Mouse (Mus musculus): ENCODE data around the gene Fam83c. TPM values are rescaled to one million over a fixed set of nuclear protein-coding genes. Genes with fewer than 3 reads are reported as not detected.

The Fam83c gene
- polyA plus RNA-seq, 1 experiment from 2014 or later: 0.30 TPM

GRCm38 (mm10) chr2:155825904-155826629, 8.6 kb downstream of the Fam83c start:
- WGBS: under 1% methylated on average over 52 of the region's 52 CpGs
- Histone ChIP-seq H3K4me3 (replicated peaks) (peak overlapping the region; percentile 90), H3K27ac (peak overlapping the region; percentile 94), H3K4me2 (replicated peaks) (peak overlapping the region; percentile 80), H3K36me3 (peaks cover 17% of the 10 kb centered on the region), H3K4me1 (replicated peaks) (0 out of 2 replicates have a peak, but pooled peaks cover 7% of the 10 kb centered on the region), H3K9me3 (no peaks in the 10 kb centered on the region), H3K9ac (peak overlapping the region; percentile 88), H3K27me3 (replicated peaks) (no peaks in the 10 kb centered on the region)
- peak; percentile 35 for ATAC-seq

- H3K9me3 ChIP-seq: no peaks in the 10 kb centered on the region
- no peak overlapping the region for H3K9ac ChIP-seq
- 95% methylated on average over 8 of the region's 8 CpGs for WGBS
- no peak overlapping the region for H3K4me3 ChIP-seq (replicated peaks)
- no peak overlapping the region for H3K4me2 ChIP-seq (replicated peaks)
- no peak overlapping the region for H3K27ac ChIP-seq
- no peaks in the 10 kb centered on the region for H3K27me3 ChIP-seq (replicated peaks)
- no peak for ATAC-seq
- H3K36me3 ChIP-seq: peaks cover 17% of the 10 kb centered on the region
- peaks cover 15% of the 10 kb centered on the region for H3K4me1 ChIP-seq (replicated peaks)
These were observed 10.9 kb downstream of the Fam83c start for GRCm38 (mm10) chr2:155823722-155824121.

- 86% methylated on average over 5 of the region's 5 CpGs for WGBS
- no peak overlapping the region for H3K27ac ChIP-seq
- peaks cover 17% of the 10 kb centered on the region for H3K36me3 ChIP-seq
- H3K9ac ChIP-seq: no peak overlapping the region
- no peaks in the 10 kb centered on the region for H3K9me3 ChIP-seq
- no peak overlapping the region for H3K4me2 ChIP-seq (replicated peaks)
- peaks cover 26% of the 10 kb centered on the region for H3K4me1 ChIP-seq (replicated peaks)
- ATAC-seq: no peak
- no peaks in the 10 kb centered on the region for H3K27me3 ChIP-seq (replicated peaks)
- H3K4me3 ChIP-seq (replicated peaks): no peak overlapping the region
These were observed 13.9 kb downstream of the Fam83c start for GRCm38 (mm10) chr2:155820779-155821178.

- Histone ChIP-seq H3K9me3 (no peaks in the 10 kb centered on the region), H3K9ac (peak overlapping the region; percentile 77; the same call in 1 of the 2 replicates), H3K4me2 (replicated peaks) (peak overlapping the region; percentile 83), H3K27ac (peak overlapping the region; percentile 80), H3K27me3 (replicated peaks) (no peaks in the 10 kb centered on the region), H3K36me3 (peaks cover 17% of the 10 kb centered on the region), H3K4me1 (replicated peaks) (peaks cover 19% of the 10 kb centered on the region), H3K4me3 (replicated peaks) (peak overlapping the region; percentile 68; the same call in 1 of the 2 replicates)
- 56% methylated on average over 6 of the region's 6 CpGs for WGBS
- ATAC-seq: peak; percentile 76
These were observed 15.0 kb downstream of the Fam83c start for GRCm38 (mm10) chr2:155819449-155820251.

GRCm38 (mm10) chr2:155819392-155819448, 15.4 kb downstream of the Fam83c start, which contains the start of gene BC029722:
BC029722 (minus strand) TSS chr2:155819426.
- Histone ChIP-seq H3K4me3 (replicated peaks) (peak within 1 kb of the TSS; percentile 68), H3K9me3 (no peaks in the 10 kb centered on the region), H3K27ac (peak within 1 kb of the TSS; percentile 80), H3K4me2 (replicated peaks) (peak within 1 kb of the TSS; percentile 83), H3K9ac (peak within 1 kb of the TSS; percentile 77), H3K27me3 (replicated peaks) (no peaks in the 10 kb centered on the region), H3K36me3 (peaks cover 17% of the 10 kb centered on the region), H3K4me1 (replicated peaks) (peaks cover 19% of the 10 kb centered on the region)
- no peak for ATAC-seq

- Histone ChIP-seq H3K4me3 (replicated peaks) (peak overlapping the region; percentile 68), H3K4me2 (replicated peaks) (peak overlapping the region; percentile 83), H3K4me1 (replicated peaks) (peaks cover 19% of the 10 kb centered on the region), H3K27ac (peak overlapping the region; percentile 80), H3K36me3 (peaks cover 17% of the 10 kb centered on the region), H3K9ac (peak overlapping the region; percentile 77), H3K9me3 (no peaks in the 10 kb centered on the region), H3K27me3 (replicated peaks) (no peaks in the 10 kb centered on the region)
- 2% methylated on average over 37 of the region's 37 CpGs for WGBS
- ATAC-seq: peak; percentile 96
These were observed 15.9 kb downstream of the Fam83c start for GRCm38 (mm10) chr2:155818596-155819391.

DNA sequence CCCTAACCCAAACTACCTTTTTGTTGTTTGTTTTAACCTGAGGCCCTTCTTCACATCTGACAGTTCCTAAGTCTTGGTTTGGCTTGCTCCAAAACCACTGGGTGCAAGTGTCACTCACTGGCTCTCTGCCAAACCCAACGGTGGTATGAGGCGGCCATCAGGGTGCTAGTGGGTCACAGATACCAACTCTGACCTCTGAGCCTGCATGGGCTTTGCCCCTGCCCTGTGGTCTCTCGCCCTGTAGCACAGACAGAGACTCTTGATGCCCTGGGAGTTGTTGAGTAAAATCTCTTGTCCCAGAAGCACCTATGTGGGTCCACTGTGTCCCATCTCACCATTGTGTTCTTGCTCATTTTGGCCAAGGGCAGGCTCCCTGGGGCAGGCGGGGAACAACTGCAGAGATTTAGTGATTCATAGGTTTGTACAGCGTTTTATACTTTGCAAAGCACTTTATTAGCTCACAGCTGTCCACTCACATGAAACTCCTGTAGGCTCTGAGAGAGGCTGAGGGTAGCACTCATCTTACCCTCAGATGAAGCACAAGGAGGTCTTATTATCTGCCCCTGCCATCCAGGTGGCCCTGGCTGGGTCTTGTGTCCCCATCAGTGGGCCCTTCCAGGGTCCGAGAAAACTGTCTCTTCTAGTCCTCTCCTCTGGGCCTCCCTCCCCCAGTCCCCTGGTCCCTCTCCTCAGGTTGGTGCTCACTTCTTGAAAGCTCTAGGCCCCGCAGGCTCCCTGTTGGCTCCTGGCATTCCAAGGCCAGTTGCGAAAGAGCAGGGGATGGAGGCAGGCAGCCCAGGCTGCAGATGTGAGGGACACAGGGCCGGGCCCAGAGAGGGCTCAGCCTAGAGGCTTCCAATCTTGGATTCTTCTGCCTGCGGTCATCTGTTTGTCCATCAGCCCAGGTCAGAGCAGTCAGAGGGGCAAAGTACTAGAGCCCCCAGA, 17.1 kb downstream of the Fam83c start:
- Histone ChIP-seq H3K27me3 (replicated peaks) (no peaks in the 10 kb centered on the region), H3K4me2 (replicated peaks) (peak overlapping the region; percentile 83), H3K4me3 (replicated peaks) (no peak overlapping the region), H3K9me3 (no peaks in the 10 kb centered on the region), H3K9ac (peak overlapping the region; percentile 35), H3K36me3 (peaks cover 11% of the 10 kb centered on the region), H3K4me1 (replicated peaks) (peaks cover 19% of the 10 kb centered on the region), H3K27ac (no peak overlapping the region)
- 82% methylated on average over 10 of the region's 10 CpGs for WGBS
- ATAC-seq: no peak

DNA sequence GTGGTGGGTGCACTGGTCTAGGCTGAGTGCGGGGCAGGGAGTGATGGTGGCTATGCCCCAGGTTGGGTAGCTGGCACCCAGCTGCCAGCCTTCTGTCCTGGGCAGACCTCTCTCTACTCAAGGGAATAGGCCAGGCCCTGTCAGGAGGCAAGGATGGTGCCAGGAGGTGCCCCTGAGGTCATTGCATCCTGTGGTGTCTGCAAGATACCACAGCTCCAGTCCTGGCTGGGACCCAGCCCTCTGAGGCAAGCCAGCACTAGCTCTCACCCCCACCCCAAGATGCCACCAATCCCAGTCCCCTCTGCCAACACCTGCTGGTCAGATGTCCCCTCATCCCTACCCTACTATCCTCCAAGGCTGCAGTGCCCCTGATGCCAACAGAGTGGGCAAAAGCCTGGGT, 18.5 kb downstream of the Fam83c start:
- Histone ChIP-seq H3K27me3 (replicated peaks) (no peaks in the 10 kb centered on the region), H3K9ac (no peak overlapping the region), H3K4me1 (replicated peaks) (peaks cover 19% of the 10 kb centered on the region), H3K9me3 (no peaks in the 10 kb centered on the region), H3K4me2 (replicated peaks) (no peak overlapping the region), H3K27ac (no peak overlapping the region), H3K4me3 (replicated peaks) (no peak overlapping the region), H3K36me3 (peaks cover 1% of the 10 kb centered on the region; the same call in 1 of the 2 replicates)
- no peak for ATAC-seq
- 100% methylated on average over 1 of the region's 1 CpGs for WGBS

DNA sequence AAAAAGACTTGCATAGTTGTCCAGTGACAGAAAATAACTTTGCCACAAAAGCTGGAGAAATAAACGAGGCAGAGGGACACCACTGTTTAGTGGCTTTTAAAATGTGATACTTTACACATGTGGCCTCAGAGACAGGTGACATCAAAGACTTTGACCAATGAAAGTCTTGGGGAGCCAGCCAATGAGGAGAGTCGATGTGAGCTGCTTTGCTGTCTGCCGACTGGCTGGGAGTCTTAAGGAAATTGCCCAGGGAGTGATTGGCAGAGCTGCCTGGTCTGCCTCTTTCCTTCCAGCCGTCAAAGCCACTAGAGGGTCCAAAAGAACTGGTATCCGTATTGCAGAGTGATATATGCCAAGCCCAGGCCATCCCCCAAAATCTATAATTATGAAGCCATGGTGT, 19.8 kb downstream of the Fam83c start:
- Histone ChIP-seq H3K4me3 (replicated peaks) (no peak overlapping the region), H3K4me1 (replicated peaks) (peaks cover 19% of the 10 kb centered on the region), H3K9me3 (no peaks in the 10 kb centered on the region), H3K27me3 (replicated peaks) (no peaks in the 10 kb centered on the region), H3K4me2 (replicated peaks) (no peak overlapping the region), H3K27ac (no peak overlapping the region), H3K9ac (no peak overlapping the region), H3K36me3 (no peaks in the 10 kb centered on the region)
- no peak for ATAC-seq
- 30% methylated on average over 5 of the region's 5 CpGs for WGBS

GRCm38 (mm10) chr2:155812637-155813036, 22.0 kb downstream of the Fam83c start:
- Histone ChIP-seq H3K4me2 (replicated peaks) (no peak overlapping the region), H3K9me3 (no peaks in the 10 kb centered on the region), H3K9ac (no peak overlapping the region), H3K4me3 (replicated peaks) (no peak overlapping the region), H3K27me3 (replicated peaks) (no peaks in the 10 kb centered on the region), H3K4me1 (replicated peaks) (peaks cover 3% of the 10 kb centered on the region), H3K36me3 (no peaks in the 10 kb centered on the region), H3K27ac (no peak overlapping the region)
- 71% methylated on average over 4 of the region's 4 CpGs for WGBS
- no peak for ATAC-seq

DNA sequence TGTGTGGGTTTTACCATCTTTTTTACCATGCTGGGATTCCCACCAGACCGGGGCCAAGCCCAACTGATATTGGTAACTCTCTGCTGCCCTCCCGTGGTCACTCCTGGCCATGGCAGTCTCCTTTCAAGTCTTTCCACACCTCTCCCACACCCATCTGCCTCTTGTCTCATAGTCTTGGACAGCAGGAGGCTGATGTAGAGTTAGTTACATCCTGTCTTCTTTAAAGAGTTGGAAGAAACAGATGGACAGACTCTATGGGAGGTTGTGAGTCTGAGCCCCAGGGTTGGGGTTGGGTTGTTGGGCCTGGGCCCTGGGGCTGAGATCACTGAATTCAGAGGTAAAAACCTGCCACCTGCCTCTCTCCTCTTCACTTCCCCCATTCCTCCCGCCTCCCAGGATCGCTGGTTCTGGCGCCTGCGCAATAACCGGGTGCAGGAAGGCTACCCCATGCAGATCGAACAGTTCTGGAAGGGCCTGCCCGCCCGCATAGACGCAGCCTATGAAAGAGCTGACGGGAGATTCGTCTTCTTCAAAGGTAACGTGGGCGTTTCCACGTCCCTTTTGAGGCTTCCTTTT, 22.7 kb downstream of the Fam83c start:
- Histone ChIP-seq H3K4me2 (replicated peaks) (no peak overlapping the region), H3K4me3 (replicated peaks) (no peak overlapping the region), H3K9me3 (no peaks in the 10 kb centered on the region), H3K27me3 (replicated peaks) (no peaks in the 10 kb centered on the region), H3K36me3 (no peaks in the 10 kb centered on the region), H3K9ac (no peak overlapping the region), H3K4me1 (replicated peaks) (no peaks in the 10 kb centered on the region), H3K27ac (no peak overlapping the region)
- 41% methylated on average over 16 of the region's 16 CpGs for WGBS
- ATAC-seq: no peak
